Mouse (Mus musculus) inflammation-experienced regulatory T-cells, adult 6 months (primary cell): ENCODE results near the gene Atxn3. TPM values are rescaled to one million over a fixed set of nuclear protein-coding genes. Genes with fewer than 3 reads are reported as not detected.
A peak's percentile ranks its signal among the peaks of the same experiment; 100 is the strongest.

ENCODE experiments used
- ATAC-seq: one replicate; pipeline ENCODE4 v1.8.0; 2017
- polyA plus RNA-seq, 3 experiments: library from polyadenylated mRNA; unstranded; fragments of 100-300 nt; shearing (Covaris generic); gene quantifications; one replicate each; pipeline ENCODE4 v1.2.1; 2017

Atxn3 gene
- polyA plus RNA-seq, 3 experiments from 2014 or later, result 20.7 to 24.7 (median 21.0) TPM

DNA sequence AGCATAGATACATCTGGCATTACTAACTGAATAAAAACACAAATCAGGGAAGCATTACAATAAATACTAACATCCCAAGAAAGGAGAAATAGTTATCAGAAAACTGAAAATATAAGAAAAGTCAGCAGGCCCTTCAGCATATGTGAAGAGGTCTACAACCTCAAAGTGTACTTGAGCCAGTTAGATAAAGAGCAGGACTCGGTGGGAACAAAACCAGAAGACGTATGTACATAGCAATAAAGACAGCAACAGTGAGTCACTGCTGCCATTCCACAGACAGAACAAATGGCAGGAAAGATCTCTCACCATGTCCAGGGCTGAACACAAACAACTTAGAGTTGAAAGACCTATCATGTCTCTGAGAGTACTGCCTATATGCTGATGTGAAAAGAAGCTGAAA is 69.7 kb downstream of the Atxn3 start:
- ATAC-seq, result no peak

DNA sequence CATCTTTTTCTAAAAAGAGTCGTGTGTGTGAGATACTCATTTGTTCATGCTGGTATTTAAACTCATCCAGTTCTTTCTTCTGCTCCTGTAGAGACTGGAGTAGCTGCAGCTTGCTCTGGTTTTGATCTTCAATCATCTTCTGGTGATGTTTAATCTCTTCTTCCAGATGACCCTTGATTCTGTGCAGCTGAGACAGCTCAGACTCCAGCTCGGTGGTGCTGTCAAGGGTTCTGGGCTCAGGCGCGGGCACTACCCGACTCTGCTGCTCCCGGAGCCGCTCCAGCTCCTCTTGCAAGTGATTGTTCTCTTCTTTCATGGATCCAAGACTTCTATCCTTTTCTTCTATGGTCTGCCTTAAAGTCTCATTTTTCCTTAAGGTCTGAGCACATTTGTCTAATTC is 73.1 kb downstream of the Atxn3 start:
- ATAC-seq, result no peak

DNA sequence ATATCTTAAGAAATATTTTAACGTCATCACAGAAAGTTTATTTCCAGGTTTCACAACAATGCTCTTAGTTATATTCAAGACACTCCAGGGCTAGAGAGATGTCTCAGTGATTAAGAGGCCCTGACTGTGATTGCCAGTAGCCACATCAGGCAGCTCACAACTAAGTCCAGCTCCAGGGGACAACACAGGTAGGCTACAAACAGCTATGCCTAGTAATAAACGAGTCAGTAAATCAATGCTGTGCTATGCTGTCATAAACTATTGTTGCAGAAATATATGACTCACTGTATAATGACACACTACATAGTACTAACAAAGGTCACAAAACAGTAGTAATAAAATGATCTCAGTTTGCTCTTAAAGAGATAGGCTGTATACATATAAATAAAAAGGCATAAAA is 81.7 kb downstream of the Atxn3 start:
- no peak for ATAC-seq

DNA sequence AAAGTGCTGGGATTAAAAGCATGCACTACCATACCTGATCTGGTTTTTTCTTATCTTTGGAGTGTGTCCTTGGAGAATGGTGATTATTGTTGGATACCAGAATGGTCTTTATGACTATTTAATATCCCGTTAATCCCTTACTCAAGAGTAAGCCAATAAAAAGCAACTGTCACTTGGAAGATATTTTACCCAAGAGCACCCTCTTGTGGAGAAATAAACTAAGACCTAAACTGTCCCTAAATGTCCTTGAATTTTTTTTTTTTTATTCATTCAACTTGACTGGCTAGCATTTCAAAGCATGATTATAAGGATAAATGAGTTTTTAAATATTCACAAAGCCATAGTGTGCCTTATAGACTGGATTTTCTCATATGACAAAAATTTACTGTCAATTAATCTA is 82.9 kb downstream of the Atxn3 start:
- ATAC-seq, result peak; percentile 28

Other genes starting within 250 kb of the Atxn3 start
- under 1 TPM in 1 of 3 experiments, not detected in 2; 0.06 TPM for gene Tc2n, start 239.7 kb downstream of the Atxn3 start, polyA plus RNA-seq
- gene Fbln5, start 139.2 kb downstream of the Atxn3 start, polyA plus RNA-seq, result not detected
- gene Trip11, start 45.0 kb downstream of the Atxn3 start, polyA plus RNA-seq, result 10 to 100 TPM; 52.4 to 80.6 (median 67.9) TPM
- gene Cpsf2, start 17.7 kb upstream of the Atxn3 start, polyA plus RNA-seq, result 10 to 100 TPM; 16.2 to 25.8 (median 17.7) TPM
- not detected for gene Slc24a4, start 170.5 kb upstream of the Atxn3 start, polyA plus RNA-seq